Mouse (Mus musculus) lung, postnatal 0 days (tissue): ENCODE measurements around the gene Rnf40. TPM values are rescaled to one million over a fixed set of nuclear protein-coding genes. Genes with fewer than 3 reads are reported as not detected.

ENCODE experiments used
- ATAC-seq: fragments of 200-750 bp; cut with Nextera tagmentation; 2 replicates; pipeline ENCODE4 v1.8.0; 2017; ENCODE audit warnings: moderate library complexity
- DNase-seq: peaks from one replicate; pipeline ENCODE4 v3.0.0-alpha.2; 2016; ENCODE audit warnings: low spot score
- H3K27ac ChIP-seq: fragments of 300-500 bp; sonication (generic); 2 replicates; pipeline ENCODE4 v1.5.1; 2014; ENCODE audit warnings: antibody characterized with exemption, mild to moderate bottlenecking, low read length, mixed read lengths
- H3K27me3 ChIP-seq: fragments of 300-500 bp; sonication (generic); replicated peaks from 2 replicates; pipeline ENCODE4 v1.6.1; 2014; ENCODE audit warnings: low read length, mixed read lengths; ENCODE audit not compliant: insufficient read depth
- H3K36me3 ChIP-seq: fragments of 300-500 bp; sonication (generic); 2 replicates; pipeline ENCODE4 v1.6.1; 2014; ENCODE audit warnings: low read length, mixed read lengths; ENCODE audit not compliant: insufficient read depth
- H3K4me1 ChIP-seq: fragments of 300-500 bp; sonication (generic); 2 replicates; pipeline ENCODE4 v1.6.1; 2014; ENCODE audit warnings: antibody characterized with exemption, low read depth, low read length, mixed read lengths; ENCODE audit not compliant: insufficient read depth
- H3K4me2 ChIP-seq: fragments of 300-500 bp; sonication (generic); replicated peaks from 2 replicates; pipeline ENCODE4 v1.6.1; 2014; ENCODE audit warnings: low read depth, mild to moderate bottlenecking, low read length, moderate library complexity, mixed read lengths
- H3K4me3 ChIP-seq: fragments of 300-500 bp; sonication (generic); 2 replicates; pipeline ENCODE4 v1.5.1; 2014; ENCODE audit warnings: low read depth, low read length
- H3K9ac ChIP-seq: fragments of 300-500 bp; sonication (generic); replicated peaks from 2 replicates; pipeline ENCODE4 v1.6.1; 2014; ENCODE audit warnings: low read depth, mild to moderate bottlenecking
- H3K9me3 ChIP-seq: fragments of 300-500 bp; sonication (generic); 2 replicates; pipeline ENCODE4 v1.6.1; 2016; ENCODE audit warnings: low read length, mixed read lengths
- CTCF ChIP-seq: IDR thresholded peaks from 2 replicates; pipeline ENCODE4 v1.5.1; 2016; ENCODE audit warnings: antibody characterized with exemption, mild to moderate bottlenecking
- EP300 ChIP-seq: IDR thresholded peaks from 2 replicates; pipeline ENCODE4 v1.6.1; 2016; ENCODE audit warnings: antibody characterized with exemption, mild to moderate bottlenecking, control low read depth
- WGBS: fragments of 180-500 bp; shearing (Covaris S2); extraction: QIAGEN DNeasy Blood & Tissue Kit; methylation state at CpG from one replicate; pipeline ENCODE4 v1.1.7; 2014; 5-methylcytosine and 5-hydroxymethylcytosine counted together
- polyA plus RNA-seq: library from polyadenylated mRNA; unstranded; fragments of >200 nt; fragmentation: Nextera tagmentation; extraction: Ambion mirVana; gene quantifications from 2 replicates; pipeline ENCODE4 v1.2.1, GENCODE M21; 2015

Gene Rnf40
- polyA plus RNA-seq, 1 experiment from 2014 or later = 25.9 TPM

DNA sequence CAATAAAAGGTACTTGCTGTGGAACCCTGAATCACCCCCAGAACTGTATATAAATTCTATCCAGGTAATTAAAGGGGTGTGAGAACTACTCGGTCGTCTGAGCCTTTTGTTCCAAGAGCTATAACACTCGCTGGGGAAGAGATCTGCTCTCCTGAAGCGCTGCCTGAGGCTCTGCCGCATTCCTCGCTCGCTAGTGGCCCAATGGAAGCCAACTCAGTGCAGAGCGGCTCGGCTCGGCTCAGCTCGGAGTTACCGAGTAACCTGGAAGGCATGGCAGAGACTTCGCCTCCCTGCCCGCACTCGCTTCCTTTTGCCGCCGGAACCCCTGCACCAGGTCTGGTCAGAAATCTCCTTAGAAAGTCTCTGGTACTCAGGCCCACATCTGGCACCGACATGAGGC lies 63.5 kb downstream of the Rnf40 start:
- Histone ChIP-seq H3K27me3 (no peaks in the 10 kb centered on the region), H3K4me3 (no peak overlapping the region), H3K9ac (no peak overlapping the region), H3K4me1 (no peaks in the 10 kb centered on the region), H3K36me3 (no peaks in the 10 kb centered on the region), H3K27ac (no peak overlapping the region), H3K9me3 (no peaks in the 10 kb centered on the region), H3K4me2 (peak overlapping the region; percentile 34)
- peak; percentile 37; the same call in 1 of the 2 replicates for ATAC-seq
- TF ChIP-seq CTCF (no peak), EP300 (no peak)
- DNase-seq = no peak
- WGBS = 15% methylated on average over 18 of the region's 18 CpGs

GRCm38 (mm10) chr7:127654318-127654717 lies 65.8 kb downstream of the Rnf40 start:
- Histone ChIP-seq H3K9ac (no peak overlapping the region), H3K36me3 (no peaks in the 10 kb centered on the region), H3K27me3 (no peaks in the 10 kb centered on the region), H3K4me3 (no peak overlapping the region), H3K27ac (no peak overlapping the region), H3K4me1 (no peaks in the 10 kb centered on the region), H3K4me2 (no peak overlapping the region), H3K9me3 (no peaks in the 10 kb centered on the region)
- ATAC-seq = no peak
- WGBS = 61% methylated on average over 10 of the region's 10 CpGs
- DNase-seq = no peak
- TF ChIP-seq CTCF (no peak), EP300 (no peak)

Other genes with a start within 250 kb of the Rnf40 start
- gene Zfp768, start 243.2 kb upstream of the Rnf40 start, polyA plus RNA-seq = 12.5 and 12.8 TPM in 2 replicates
- gene Zfp747, start 212.7 kb upstream of the Rnf40 start, polyA plus RNA-seq = 7.3 and 7.9 TPM in 2 replicates
- 4.7 and 5.4 TPM in 2 replicates for gene 9130019O22Rik, start 201.6 kb upstream of the Rnf40 start, polyA plus RNA-seq
- gene E430018J23Rik, start 195.1 kb upstream of the Rnf40 start, polyA plus RNA-seq = 3.7 and 4.6 TPM in 2 replicates
- 6.0 and 6.7 TPM in 2 replicates for gene Zfp764, start 181.9 kb upstream of the Rnf40 start, polyA plus RNA-seq
- gene Zfp688, start 166.7 kb upstream of the Rnf40 start, polyA plus RNA-seq = 27.4 and 28.9 TPM in 2 replicates
- 2.6 and 3.5 TPM in 2 replicates for gene Zfp689, start 139.6 kb upstream of the Rnf40 start, polyA plus RNA-seq
- 37.6 and 37.7 TPM in 2 replicates for gene Prr14, start 129.2 kb upstream of the Rnf40 start, polyA plus RNA-seq
- gene Fbrs, start 109.6 kb upstream of the Rnf40 start, polyA plus RNA-seq = 9.9 and 11.1 TPM in 2 replicates
- 19.2 and 19.3 TPM in 2 replicates for gene Srcap, start 76.8 kb upstream of the Rnf40 start, polyA plus RNA-seq
- 9.3 and 10.3 TPM in 2 replicates for gene Gm42715, start 69.2 kb upstream of the Rnf40 start, polyA plus RNA-seq
- gene Tmem265, start 27.4 kb upstream of the Rnf40 start, polyA plus RNA-seq = 5.4 and 6.1 TPM in 2 replicates
- 31.7 and 34.4 TPM in 2 replicates for gene Phkg2, start 15.4 kb upstream of the Rnf40 start, polyA plus RNA-seq
- gene Ccdc189, start 172 bp upstream of the Rnf40 start, polyA plus RNA-seq = 28.8 and 29.5 TPM in 2 replicates
- gene Zfp629, start 27.0 kb downstream of the Rnf40 start, polyA plus RNA-seq = 5.2 and 6.0 TPM in 2 replicates
- 34.1 TPM in 2 replicates for gene Bcl7c, start 120.2 kb downstream of the Rnf40 start, polyA plus RNA-seq
- gene Ctf1, start 124.0 kb downstream of the Rnf40 start, polyA plus RNA-seq = 9.9 and 10.4 TPM in 2 replicates
- gene Ctf2, start 143.4 kb downstream of the Rnf40 start, polyA plus RNA-seq = 0.07 and 0.08 TPM in 2 replicates
- gene Fbxl19, start 155.8 kb downstream of the Rnf40 start, polyA plus RNA-seq = 1.6 TPM in 2 replicates
- gene Orai3, start 181.0 kb downstream of the Rnf40 start, polyA plus RNA-seq = 38.5 and 42.8 TPM in 2 replicates
- gene Setd1a, start 187.9 kb downstream of the Rnf40 start, polyA plus RNA-seq = 10.5 and 11.0 TPM in 2 replicates
- gene Gm49388, start 196.8 kb downstream of the Rnf40 start, polyA plus RNA-seq = not detected in 2 replicates
- gene Hsd3b7, start 211.8 kb downstream of the Rnf40 start, polyA plus RNA-seq = 52.8 and 55.8 TPM in 2 replicates
- gene Stx4a, start 235.5 kb downstream of the Rnf40 start, polyA plus RNA-seq = 41.3 and 49.2 TPM in 2 replicates
- 0.74 and 0.94 TPM in 2 replicates for gene Stx1b, start 235.8 kb downstream of the Rnf40 start, polyA plus RNA-seq